Mouse (Mus musculus) heart, embryonic 10.5 days (tissue): Measurements from ENCODE around the gene Mto1. TPM values are rescaled to one million over a fixed set of nuclear protein-coding genes. Genes with fewer than 3 reads are reported as not detected.

ENCODE experiments used
- DNase-seq: peaks from one replicate; pipeline ENCODE4 v3.0.0-alpha.2; 2017; ENCODE audit warnings: low spot score
- H3K27ac ChIP-seq: fragments of 300-500 bp; sonication (generic); 2 replicates; pipeline ENCODE4 v1.5.1; 2016; ENCODE audit warnings: mild to moderate bottlenecking
- H3K27me3 ChIP-seq: fragments of 300-500 bp; sonication (generic); 2 replicates; pipeline ENCODE4 v1.6.1; 2016; ENCODE audit warnings: mild to moderate bottlenecking; ENCODE audit not compliant: poor library complexity, insufficient read depth, severe bottlenecking
- H3K36me3 ChIP-seq: fragments of 300-500 bp; sonication (generic); 2 replicates; pipeline ENCODE4 v1.6.1; 2016; ENCODE audit warnings: mild to moderate bottlenecking, moderate library complexity
- H3K4me1 ChIP-seq: fragments of 300-500 bp; sonication (generic); 2 replicates; pipeline ENCODE4 v1.6.1; 2016; ENCODE audit warnings: mild to moderate bottlenecking
- H3K4me3 ChIP-seq: fragments of 300-500 bp; sonication (generic); 2 replicates; pipeline ENCODE4 v1.5.1; 2016; ENCODE audit warnings: mild to moderate bottlenecking, moderate library complexity
- H3K9me3 ChIP-seq: fragments of 300-500 bp; sonication (generic); 2 replicates; pipeline ENCODE4 v1.6.1; 2016; ENCODE audit warnings: mild to moderate bottlenecking, moderate library complexity
- WGBS: fragments of 180-500 bp; shearing (Covaris S2); methylation state at CpG from one replicate; pipeline ENCODE4 v1.1.7; 2016; 5-methylcytosine and 5-hydroxymethylcytosine counted together
- polyA plus RNA-seq: library from polyadenylated mRNA; unstranded; fragments of >200 nt; fragmentation: Nextera tagmentation; extraction: Ambion mirVana; gene quantifications from 2 replicates; pipeline ENCODE4 v1.2.1, GENCODE M21; 2016

Mto1 gene
- polyA plus RNA-seq, 1 experiment from 2014 or later: 28.1 TPM

- peaks cover 43% of the 10 kb centered on the region for H3K27me3 ChIP-seq
- no peaks in the 10 kb centered on the region for H3K9me3 ChIP-seq
- H3K4me1 ChIP-seq: peaks cover 12% of the 10 kb centered on the region
- H3K27ac ChIP-seq: peak overlapping the region; percentile 98
- peak overlapping the region; percentile 100 for H3K4me3 ChIP-seq
- H3K36me3 ChIP-seq: peaks cover 21% of the 10 kb centered on the region
- 27% methylated on average over 9 of the region's 9 CpGs for WGBS
- no peak for DNase-seq
Observed at GRCm38 (mm10) chr9:78447606-78447972, 419 bp upstream of the Mto1 start.

GRCm38 (mm10) chr9:78450404-78450803 lies 2.4 kb downstream of the Mto1 start:
- H3K27ac ChIP-seq: no peak overlapping the region
- no peaks in the 10 kb centered on the region for H3K9me3 ChIP-seq
- no peak overlapping the region for H3K4me3 ChIP-seq
- H3K27me3 ChIP-seq: peaks cover 15% of the 10 kb centered on the region
- H3K36me3 ChIP-seq: peaks cover 44% of the 10 kb centered on the region
- DNase-seq: no peak
- 76% methylated on average over 5 of the region's 5 CpGs for WGBS
- peaks cover 9% of the 10 kb centered on the region for H3K4me1 ChIP-seq

GRCm38 (mm10) chr9:78451382-78451781 lies 3.4 kb downstream of the Mto1 start:
- peaks cover 9% of the 10 kb centered on the region for H3K4me1 ChIP-seq
- H3K27ac ChIP-seq: no peak overlapping the region
- no peak for DNase-seq
- H3K4me3 ChIP-seq: no peak overlapping the region
- H3K9me3 ChIP-seq: no peaks in the 10 kb centered on the region
- H3K36me3 ChIP-seq: peaks cover 46% of the 10 kb centered on the region
- peaks cover 5% of the 10 kb centered on the region for H3K27me3 ChIP-seq
- 76% methylated on average over 4 of the region's 4 CpGs for WGBS

GRCm38 (mm10) chr9:78457026-78457425 lies 9.0 kb downstream of the Mto1 start:
- H3K9me3 ChIP-seq: no peaks in the 10 kb centered on the region
- peaks cover 78% of the 10 kb centered on the region for H3K36me3 ChIP-seq
- no peaks in the 10 kb centered on the region for H3K4me1 ChIP-seq
- no peak for DNase-seq
- WGBS: 85% methylated on average over 8 of the region's 8 CpGs
- H3K27me3 ChIP-seq: no peaks in the 10 kb centered on the region
- H3K4me3 ChIP-seq: no peak overlapping the region
- H3K27ac ChIP-seq: no peak overlapping the region

GRCm38 (mm10) chr9:78463337-78463736 lies 15.3 kb downstream of the Mto1 start:
- WGBS: 83% methylated on average over 4 of the region's 4 CpGs
- Histone ChIP-seq H3K9me3 (no peaks in the 10 kb centered on the region), H3K4me3 (no peak overlapping the region), H3K36me3 (peaks cover 84% of the 10 kb centered on the region), H3K4me1 (no peaks in the 10 kb centered on the region), H3K27ac (no peak overlapping the region), H3K27me3 (no peaks in the 10 kb centered on the region)
- DNase-seq: no peak

GRCm38 (mm10) chr9:78465725-78466124 lies 17.7 kb downstream of the Mto1 start:
- Histone ChIP-seq H3K4me3 (no peak overlapping the region), H3K27ac (no peak overlapping the region), H3K4me1 (no peaks in the 10 kb centered on the region), H3K9me3 (no peaks in the 10 kb centered on the region), H3K36me3 (peaks cover 82% of the 10 kb centered on the region), H3K27me3 (no peaks in the 10 kb centered on the region)
- 84% methylated on average over 3 of the region's 3 CpGs for WGBS
- DNase-seq: no peak

GRCm38 (mm10) chr9:78473588-78473987 lies 25.6 kb downstream of the Mto1 start:
- Histone ChIP-seq H3K27me3 (no peaks in the 10 kb centered on the region), H3K4me1 (no peaks in the 10 kb centered on the region), H3K9me3 (no peaks in the 10 kb centered on the region), H3K36me3 (peaks cover 74% of the 10 kb centered on the region), H3K27ac (no peak overlapping the region), H3K4me3 (no peak overlapping the region)
- 87% methylated on average over 8 of the region's 8 CpGs for WGBS
- DNase-seq: no peak

GRCm38 (mm10) chr9:78474270-78474669 lies 26.3 kb downstream of the Mto1 start:
- Histone ChIP-seq H3K4me1 (no peaks in the 10 kb centered on the region), H3K9me3 (no peaks in the 10 kb centered on the region), H3K27me3 (no peaks in the 10 kb centered on the region), H3K4me3 (no peak overlapping the region), H3K27ac (no peak overlapping the region), H3K36me3 (peaks cover 74% of the 10 kb centered on the region)
- WGBS: 79% methylated on average over 2 of the region's 2 CpGs
- no peak for DNase-seq

- H3K27ac ChIP-seq: no peak overlapping the region
- peaks cover 77% of the 10 kb centered on the region for H3K36me3 ChIP-seq
- 90% methylated on average over 5 of the region's 5 CpGs for WGBS
- H3K4me3 ChIP-seq: no peak overlapping the region
- H3K4me1 ChIP-seq: 0 out of 2 replicates have a peak, but pooled peaks cover 3% of the 10 kb centered on the region
- no peaks in the 10 kb centered on the region for H3K9me3 ChIP-seq
- H3K27me3 ChIP-seq: no peaks in the 10 kb centered on the region
- no peak for DNase-seq
Observed at GRCm38 (mm10) chr9:78474771-78475382, 26.9 kb downstream of the Mto1 start.

- DNase-seq: no peak
- WGBS: 93% methylated on average over 2 of the region's 2 CpGs
- no peak overlapping the region for H3K4me3 ChIP-seq
- no peaks in the 10 kb centered on the region for H3K27me3 ChIP-seq
- 0 out of 2 replicates have a peak, but pooled peaks cover 3% of the 10 kb centered on the region for H3K4me1 ChIP-seq
- no peaks in the 10 kb centered on the region for H3K9me3 ChIP-seq
- no peak overlapping the region for H3K27ac ChIP-seq
- H3K36me3 ChIP-seq: peaks cover 75% of the 10 kb centered on the region
Observed at GRCm38 (mm10) chr9:78475383-78475780, 27.4 kb downstream of the Mto1 start.

- no peak overlapping the region for H3K4me3 ChIP-seq
- no peaks in the 10 kb centered on the region for H3K9me3 ChIP-seq
- no peak for DNase-seq
- WGBS: 83% methylated on average over 4 of the region's 4 CpGs
- no peaks in the 10 kb centered on the region for H3K27me3 ChIP-seq
- H3K36me3 ChIP-seq: peaks cover 75% of the 10 kb centered on the region
- no peak overlapping the region for H3K27ac ChIP-seq
- H3K4me1 ChIP-seq: 0 out of 2 replicates have a peak, but pooled peaks cover 3% of the 10 kb centered on the region
Observed at GRCm38 (mm10) chr9:78475873-78476272, 27.9 kb downstream of the Mto1 start.

GRCm38 (mm10) chr9:78476531-78477020 lies 28.6 kb downstream of the Mto1 start:
- Histone ChIP-seq H3K27ac (no peak overlapping the region), H3K4me1 (0 out of 2 replicates have a peak, but pooled peaks cover 3% of the 10 kb centered on the region), H3K36me3 (peaks cover 72% of the 10 kb centered on the region)

GRCm38 (mm10) chr9:78477021-78477551 lies 29.1 kb downstream of the Mto1 start:
- Histone ChIP-seq H3K36me3 (peaks cover 67% of the 10 kb centered on the region), H3K27me3 (no peaks in the 10 kb centered on the region), H3K4me3 (no peak overlapping the region), H3K9me3 (no peaks in the 10 kb centered on the region), H3K27ac (no peak overlapping the region), H3K4me1 (0 out of 2 replicates have a peak, but pooled peaks cover 3% of the 10 kb centered on the region)
- 5% methylated on average over 5 of the region's 5 CpGs for WGBS
- no peak for DNase-seq

More at GRCm38 (mm10) chr9:78476531-78477020, 28.6 kb downstream of the Mto1 start:
- no peak for DNase-seq
- no peaks in the 10 kb centered on the region for H3K27me3 ChIP-seq
- H3K4me3 ChIP-seq: no peak overlapping the region
- 16% methylated on average over 1 of the region's 1 CpGs for WGBS
- H3K9me3 ChIP-seq: no peaks in the 10 kb centered on the region
